Mouse (Mus musculus): ENCODE results near the gene Nbr1. TPM values are rescaled to one million over a fixed set of nuclear protein-coding genes. Genes with fewer than 3 reads are reported as not detected.
"Not testable (repeated sequence)": the region's sequence is repeated elsewhere in the genome, so short reads cannot be mapped to it uniquely, and the experiment has no call there.

The Nbr1 gene
- polyA plus RNA-seq, 1 experiment from 2014 or later = 98.3 TPM

DNA sequence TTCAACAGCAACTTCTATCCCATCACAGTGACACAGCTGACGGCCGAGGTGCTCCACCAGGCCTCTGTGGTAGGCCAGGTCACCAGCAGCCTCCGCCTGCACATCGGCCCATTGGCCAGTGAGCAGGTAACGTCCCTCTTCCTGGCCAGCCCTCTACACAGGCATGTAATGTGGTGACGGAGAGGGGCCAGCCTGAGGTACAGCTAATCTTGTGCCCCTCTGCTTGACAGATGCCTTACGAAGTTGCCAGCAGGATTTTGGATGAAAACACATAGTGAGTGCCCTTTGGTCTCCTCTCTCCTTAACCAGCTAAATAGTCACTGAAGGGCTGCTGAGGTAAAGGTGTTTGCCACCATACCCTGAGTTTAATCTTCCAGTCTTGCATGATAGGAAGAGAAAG is 36.9 kb downstream of the Nbr1 start:
- no peak overlapping the region for H3K4me2 ChIP-seq (ENCODE audit: low read length)
- no peaks in the 10 kb centered on the region for H3K36me3 ChIP-seq (ENCODE audit: control insufficient read depth, insufficient read depth, low read length)
- ATAC-seq = no peak
- H3K27me3 ChIP-seq (replicated peaks; ENCODE audit: control insufficient read depth, insufficient read depth, low read length) = no peaks in the 10 kb centered on the region
- no peaks in the 10 kb centered on the region for H3K4me1 ChIP-seq (ENCODE audit: control insufficient read depth, insufficient read depth, low read length)
- no peak overlapping the region for H3K9ac ChIP-seq (ENCODE audit: low read length)
- 84% methylated on average over 7 of the region's 7 CpGs for WGBS
- no peak overlapping the region for H3K4me3 ChIP-seq (ENCODE audit: low read depth, low read length)
- DNase-seq (ENCODE audit: low spot score) = no peak
- no peak overlapping the region for H3K27ac ChIP-seq (ENCODE audit: low read depth, low read length)
- no peaks in the 10 kb centered on the region for H3K9me3 ChIP-seq (replicated peaks; ENCODE audit: control insufficient read depth, low read length)

DNA sequence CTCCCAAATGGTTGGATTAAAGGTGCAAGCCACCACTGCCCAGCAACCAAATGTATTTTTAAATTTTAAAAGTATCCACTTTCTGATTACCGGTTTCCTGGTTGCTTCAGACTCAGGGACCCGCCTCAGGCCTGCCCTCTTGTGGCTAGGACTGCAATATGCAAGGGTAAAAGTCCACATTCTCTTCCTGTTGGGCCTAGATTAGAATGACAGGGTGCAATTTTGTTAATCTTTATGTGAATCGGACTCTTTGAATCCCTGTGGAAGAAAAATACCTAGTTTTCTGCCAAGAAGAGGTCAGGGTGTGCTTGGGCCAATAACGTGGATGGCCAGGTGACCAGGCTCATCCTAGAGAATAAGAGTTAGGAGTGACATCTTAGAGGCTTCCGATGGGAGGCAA is 37.5 kb downstream of the Nbr1 start:
- no peak overlapping the region for H3K27ac ChIP-seq (ENCODE audit: low read depth, low read length)

DNA sequence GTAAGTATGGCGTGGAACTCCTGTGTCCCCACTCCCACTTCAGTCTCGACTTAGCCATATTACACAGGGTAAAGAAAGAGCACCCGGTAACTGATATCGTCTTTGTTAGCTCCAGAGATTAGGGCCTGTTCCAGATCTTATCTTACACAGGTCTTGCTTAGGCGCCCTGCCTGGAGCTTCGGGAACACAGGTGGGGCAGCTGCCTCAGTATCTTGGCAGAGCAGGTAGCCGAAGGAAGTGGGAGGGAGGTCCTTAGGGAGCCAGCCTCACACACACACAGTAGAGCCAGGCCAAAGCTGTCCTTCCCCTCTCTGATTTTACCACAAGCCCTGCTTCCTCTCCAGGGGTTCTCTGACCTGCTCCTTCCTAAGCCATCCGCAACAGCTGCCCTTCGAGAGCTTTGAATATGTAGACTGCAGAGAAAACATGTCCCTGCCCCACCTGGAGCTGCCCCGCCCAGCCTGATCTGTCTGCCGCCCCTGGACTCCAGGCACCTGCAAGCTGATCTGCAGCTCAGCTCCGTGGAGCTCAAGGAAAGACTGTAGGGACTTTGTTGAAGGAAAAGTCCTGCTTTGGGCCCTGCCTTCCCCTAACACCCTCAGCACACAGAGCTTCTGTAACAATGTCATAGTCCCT is 38.2 kb downstream of the Nbr1 start:
- H3K4me2 ChIP-seq (ENCODE audit: low read length) = no peak overlapping the region
- H3K36me3 ChIP-seq (ENCODE audit: control insufficient read depth, insufficient read depth, low read length) = no peaks in the 10 kb centered on the region
- H3K4me1 ChIP-seq (ENCODE audit: control insufficient read depth, insufficient read depth, low read length) = no peaks in the 10 kb centered on the region
- WGBS = 84% methylated on average over 12 of the region's 12 CpGs
- H3K9me3 ChIP-seq (replicated peaks; ENCODE audit: control insufficient read depth, low read length) = no peaks in the 10 kb centered on the region
- ATAC-seq (no peak), DNase-seq (ENCODE audit: low spot score) (no peak)
- no peak overlapping the region for H3K27ac ChIP-seq (ENCODE audit: low read depth, low read length)
- H3K27me3 ChIP-seq (replicated peaks; ENCODE audit: control insufficient read depth, insufficient read depth, low read length) = no peaks in the 10 kb centered on the region
- no peak overlapping the region for H3K4me3 ChIP-seq (ENCODE audit: low read depth, low read length)
- no peak overlapping the region for H3K9ac ChIP-seq (ENCODE audit: low read length)

More for the DNA sequence above, 37.5 kb downstream of the Nbr1 start:
- Histone ChIP-seq H3K27me3 (replicated peaks; ENCODE audit: control insufficient read depth, insufficient read depth, low read length) (no peaks in the 10 kb centered on the region), H3K4me2 (ENCODE audit: low read length) (no peak overlapping the region), H3K9me3 (replicated peaks; ENCODE audit: control insufficient read depth, low read length) (no peaks in the 10 kb centered on the region), H3K4me3 (ENCODE audit: low read depth, low read length) (no peak overlapping the region), H3K4me1 (ENCODE audit: control insufficient read depth, insufficient read depth, low read length) (no peaks in the 10 kb centered on the region), H3K9ac (ENCODE audit: low read length) (no peak overlapping the region), H3K36me3 (ENCODE audit: control insufficient read depth, insufficient read depth, low read length) (no peaks in the 10 kb centered on the region)
- DNase-seq (ENCODE audit: low spot score) = peak; percentile 59
- no peak for ATAC-seq
- WGBS = 34% methylated on average over 5 of the region's 5 CpGs

DNA sequence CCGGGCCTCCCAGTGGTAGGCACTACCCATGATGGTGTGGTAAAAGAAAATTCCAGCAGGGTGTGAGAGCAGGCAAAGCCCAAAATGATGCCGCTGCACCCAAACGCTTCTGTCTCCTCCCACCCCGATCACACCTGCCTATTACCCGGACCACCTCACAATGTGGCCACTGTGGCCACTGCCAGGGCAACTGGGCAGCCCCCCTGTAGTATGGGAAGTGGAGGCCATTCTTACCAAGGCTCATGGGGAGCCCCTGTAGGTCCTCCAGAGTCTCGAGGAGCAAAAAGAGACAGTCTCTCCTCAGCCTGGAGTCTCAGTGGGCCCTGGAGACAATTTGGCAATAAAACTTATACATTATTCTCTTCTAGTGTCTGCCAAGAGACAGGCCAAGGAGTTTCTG is 47.2 kb downstream of the Nbr1 start, which contains the start of gene Gm11634:
Gene Gm11634 (minus strand): TSS at position 101 of the 400 bp plus-strand sequence.
- Histone ChIP-seq H3K9me3 (replicated peaks; ENCODE audit: control insufficient read depth, low read length) (no peaks in the 10 kb centered on the region), H3K27me3 (replicated peaks; ENCODE audit: control insufficient read depth, insufficient read depth, low read length) (no peaks in the 10 kb centered on the region), H3K27ac (ENCODE audit: low read depth, low read length) (no peak within 1 kb of the TSS), H3K36me3 (ENCODE audit: control insufficient read depth, insufficient read depth, low read length) (no peaks in the 10 kb centered on the region), H3K4me3 (ENCODE audit: low read depth, low read length) (no peak within 1 kb of the TSS), H3K4me1 (ENCODE audit: control insufficient read depth, insufficient read depth, low read length) (no peaks in the 10 kb centered on the region), H3K4me2 (ENCODE audit: low read length) (no peak within 1 kb of the TSS), H3K9ac (ENCODE audit: low read length) (no peak within 1 kb of the TSS)
- ATAC-seq (no peak), DNase-seq (ENCODE audit: low spot score) (no peak)
- WGBS = 79% methylated on average over 6 of the region's 6 CpGs

DNA sequence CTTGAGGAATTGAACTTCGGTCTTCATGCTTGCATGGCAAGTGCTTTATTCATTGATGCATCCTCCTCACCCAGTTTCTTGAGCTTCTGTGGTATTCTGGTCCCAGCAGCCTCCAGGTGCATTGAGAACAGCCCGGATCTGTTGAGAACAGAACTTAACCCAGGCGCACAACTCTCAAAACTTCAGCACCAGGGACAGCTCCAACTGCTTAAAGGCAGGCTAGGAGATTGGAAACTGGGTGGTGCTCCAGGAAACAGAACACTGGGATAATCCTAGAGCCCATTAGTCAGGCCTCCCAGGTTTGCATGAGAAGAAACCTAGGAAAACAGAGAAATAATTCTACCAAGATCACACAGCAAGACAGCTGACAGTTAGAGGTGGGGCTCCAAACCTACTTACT is 50.5 kb downstream of the Nbr1 start:
- H3K9ac ChIP-seq (ENCODE audit: low read length) = no peak overlapping the region
- H3K9me3 ChIP-seq (replicated peaks; ENCODE audit: control insufficient read depth, low read length) = no peaks in the 10 kb centered on the region
- no peaks in the 10 kb centered on the region for H3K27me3 ChIP-seq (replicated peaks; ENCODE audit: control insufficient read depth, insufficient read depth, low read length)
- WGBS = 19% methylated on average over 3 of the region's 3 CpGs
- DNase-seq (ENCODE audit: low spot score) (peak; percentile 59), ATAC-seq (no peak)
- no peak overlapping the region for H3K4me2 ChIP-seq (ENCODE audit: low read length)
- H3K27ac ChIP-seq (ENCODE audit: low read depth, low read length) = no peak overlapping the region
- no peaks in the 10 kb centered on the region for H3K36me3 ChIP-seq (ENCODE audit: control insufficient read depth, insufficient read depth, low read length)
- H3K4me3 ChIP-seq (ENCODE audit: low read depth, low read length) = no peak overlapping the region
- H3K4me1 ChIP-seq (ENCODE audit: control insufficient read depth, insufficient read depth, low read length) = no peaks in the 10 kb centered on the region

DNA sequence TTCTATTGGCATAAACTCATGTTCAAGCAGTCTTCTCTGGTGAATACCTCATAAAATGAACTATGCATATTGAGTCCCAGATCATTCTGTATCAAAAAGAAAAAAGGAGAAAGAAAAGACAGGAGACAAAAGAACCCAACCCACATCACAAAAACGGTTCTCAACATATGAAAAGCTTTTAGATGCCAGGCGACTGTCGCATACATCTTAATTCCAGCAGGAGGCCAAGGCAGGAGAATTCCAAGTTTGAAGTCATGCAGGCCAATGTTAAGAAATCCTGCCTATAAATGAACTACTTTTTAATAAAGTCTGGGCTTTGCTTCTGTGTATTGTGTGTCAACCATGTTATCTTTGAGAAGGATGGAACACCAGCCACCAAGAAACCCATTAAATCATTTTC is 52.2 kb downstream of the Nbr1 start:
- H3K27ac ChIP-seq (ENCODE audit: low read depth, low read length) = no peak overlapping the region; the same call in 1 of the 2 replicates
- peak overlapping the region; percentile 41 for H3K4me2 ChIP-seq (ENCODE audit: low read length)
- WGBS = under 1% methylated on average over 3 of the region's 3 CpGs
- peak overlapping the region; percentile 23 for H3K4me3 ChIP-seq (ENCODE audit: low read depth, low read length)
- H3K36me3 ChIP-seq (ENCODE audit: control insufficient read depth, insufficient read depth, low read length) = no peaks in the 10 kb centered on the region
- no peaks in the 10 kb centered on the region for H3K27me3 ChIP-seq (replicated peaks; ENCODE audit: control insufficient read depth, insufficient read depth, low read length)
- H3K9ac ChIP-seq (ENCODE audit: low read length) = no peak overlapping the region
- no peaks in the 10 kb centered on the region for H3K4me1 ChIP-seq (ENCODE audit: control insufficient read depth, insufficient read depth, low read length)
- DNase-seq (ENCODE audit: low spot score) (no peak), ATAC-seq (peak; percentile 23; the same call in 1 of the 2 replicates)
- no peaks in the 10 kb centered on the region for H3K9me3 ChIP-seq (replicated peaks; ENCODE audit: control insufficient read depth, low read length)

DNA sequence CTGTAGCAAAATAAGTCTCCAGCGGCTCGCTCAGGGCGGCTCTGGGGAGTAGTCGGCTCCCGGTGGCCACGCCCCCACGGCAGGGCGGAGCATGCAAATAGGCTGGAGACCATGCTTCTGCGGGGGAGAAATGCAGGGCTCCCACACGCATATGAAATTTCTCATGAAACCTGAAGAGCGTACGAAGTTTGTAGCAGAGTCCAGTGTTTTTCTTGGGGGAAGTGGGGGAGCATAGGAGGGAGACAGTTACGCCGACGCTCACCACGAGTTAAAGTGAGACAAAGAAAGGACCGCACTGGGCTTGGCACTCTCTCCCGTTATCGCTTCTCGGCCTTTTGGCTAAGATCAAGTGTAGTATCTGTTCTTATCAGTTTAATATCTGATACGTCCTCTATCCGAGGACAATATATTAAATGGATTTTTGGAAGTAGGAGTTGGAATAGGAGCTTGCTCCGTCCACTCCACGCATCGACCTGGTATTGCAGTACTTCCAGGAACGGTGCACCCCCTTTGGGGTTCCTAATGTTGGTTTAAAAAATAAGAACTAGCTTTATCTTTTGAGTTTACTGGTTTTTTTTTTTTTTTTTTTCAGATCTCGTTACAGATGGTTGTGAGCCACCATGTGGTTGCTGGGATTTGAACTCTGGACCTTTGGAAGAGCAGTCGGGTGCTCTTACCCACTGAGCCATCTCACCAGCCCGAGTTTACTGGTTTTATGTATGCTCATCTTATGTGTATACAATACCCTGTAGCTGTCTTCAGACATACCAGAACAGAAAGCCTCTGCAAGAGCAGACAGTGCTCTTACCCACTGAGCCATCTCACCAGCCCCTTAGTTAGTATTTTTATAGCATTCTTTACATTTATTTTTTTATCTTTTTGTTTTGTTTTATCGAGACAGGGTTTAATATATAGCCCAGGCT is 52.8 kb downstream of the Nbr1 start:
- peak; percentile 93 for ATAC-seq
- H3K4me1 ChIP-seq (ENCODE audit: control insufficient read depth, insufficient read depth, low read length); H3K9me3 ChIP-seq (replicated peaks; ENCODE audit: control insufficient read depth, low read length); H3K36me3 ChIP-seq (ENCODE audit: control insufficient read depth, insufficient read depth, low read length); H3K27me3 ChIP-seq (replicated peaks; ENCODE audit: control insufficient read depth, insufficient read depth, low read length): not testable (repeated sequence)
- H3K4me2 ChIP-seq (ENCODE audit: low read length) = peak overlapping the region; percentile 41
- peak overlapping the region; percentile 54; the same call in 1 of the 2 replicates for H3K9ac ChIP-seq (ENCODE audit: low read length)
- peak; percentile 85 for DNase-seq (ENCODE audit: low spot score)
- 1% methylated on average over 30 of the region's 30 CpGs for WGBS
- peak overlapping the region; percentile 23 for H3K4me3 ChIP-seq (ENCODE audit: low read depth, low read length)
- H3K27ac ChIP-seq (ENCODE audit: low read depth, low read length) = peak overlapping the region; percentile 61; the same call in 1 of the 2 replicates

DNA sequence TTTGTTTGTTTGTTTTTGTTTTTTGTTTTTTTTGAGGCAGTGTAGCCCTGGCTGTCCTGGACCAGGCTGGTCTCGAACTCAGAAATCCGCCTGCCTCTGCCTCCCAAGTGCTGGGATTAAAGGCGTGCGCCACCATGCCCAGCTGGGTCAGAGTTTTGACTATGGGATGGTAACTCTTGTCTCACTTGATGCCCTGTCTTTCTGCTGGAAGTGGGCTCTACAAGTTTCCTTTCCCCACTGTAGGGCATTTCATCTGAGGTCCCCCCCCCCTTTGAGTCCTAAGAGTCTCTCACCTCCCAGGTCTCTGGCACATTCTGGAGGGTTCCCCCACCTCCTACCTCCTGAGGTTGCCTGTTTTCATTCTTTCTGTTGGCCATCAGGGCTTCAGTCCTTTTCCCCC is 55.2 kb downstream of the Nbr1 start:
- H3K4me1 ChIP-seq (ENCODE audit: control insufficient read depth, insufficient read depth, low read length); H3K27me3 ChIP-seq (replicated peaks; ENCODE audit: control insufficient read depth, insufficient read depth, low read length); H3K36me3 ChIP-seq (ENCODE audit: control insufficient read depth, insufficient read depth, low read length); H3K9ac ChIP-seq (ENCODE audit: low read length); DNase-seq (ENCODE audit: low spot score); H3K27ac ChIP-seq (ENCODE audit: low read depth, low read length); H3K4me3 ChIP-seq (ENCODE audit: low read depth, low read length); H3K4me2 ChIP-seq (ENCODE audit: low read length); H3K9me3 ChIP-seq (replicated peaks; ENCODE audit: control insufficient read depth, low read length); ATAC-seq: not testable (repeated sequence)
- 94% methylated on average over 4 of the region's 4 CpGs for WGBS

DNA sequence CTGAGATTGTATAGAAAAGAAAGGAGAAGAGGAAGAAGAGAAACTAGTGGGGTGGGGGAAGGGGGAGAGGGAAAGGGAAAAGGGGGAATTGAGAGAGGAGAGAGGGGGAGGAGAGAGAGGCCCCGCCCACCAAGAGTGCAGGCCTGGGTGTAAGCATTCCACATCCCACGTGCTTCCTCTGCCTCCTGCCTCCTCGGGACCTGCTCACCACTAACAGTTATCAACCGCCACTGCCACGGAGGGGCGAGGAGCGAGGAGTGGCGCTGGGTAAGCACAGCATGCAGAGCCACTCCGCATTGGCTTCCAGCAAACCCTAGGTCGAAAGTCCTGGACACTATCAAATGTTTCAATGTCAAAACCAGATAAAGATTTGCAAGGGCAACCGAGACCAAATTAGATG is 58.5 kb downstream of the Nbr1 start:
- Histone ChIP-seq H3K27ac (ENCODE audit: low read depth, low read length) (no peak overlapping the region), H3K4me1 (ENCODE audit: control insufficient read depth, insufficient read depth, low read length) (peaks cover 9% of the 10 kb centered on the region), H3K27me3 (replicated peaks; ENCODE audit: control insufficient read depth, insufficient read depth, low read length) (no peaks in the 10 kb centered on the region), H3K36me3 (ENCODE audit: control insufficient read depth, insufficient read depth, low read length) (no peaks in the 10 kb centered on the region), H3K9me3 (replicated peaks; ENCODE audit: control insufficient read depth, low read length) (no peaks in the 10 kb centered on the region), H3K4me3 (ENCODE audit: low read depth, low read length) (no peak overlapping the region), H3K4me2 (ENCODE audit: low read length) (no peak overlapping the region), H3K9ac (ENCODE audit: low read length) (no peak overlapping the region)
- ATAC-seq (no peak), DNase-seq (ENCODE audit: low spot score) (no peak)
- WGBS = 47% methylated on average over 11 of the region's 11 CpGs

Data from forebrain, embryonic 14.5 days (tissue).